Mouse (Mus musculus) limb, embryonic 14.5 days (tissue): ENCODE results near the gene 1500009C09Rik. TPM values are rescaled to one million over a fixed set of nuclear protein-coding genes. Genes with fewer than 3 reads are reported as not detected.

Source experiments
- ATAC-seq: fragments of 200-750 bp; cut with Nextera tagmentation; 2 replicates; pipeline ENCODE4 v1.8.0; 2017; ENCODE audit warnings: low read depth, moderate number of reproducible peaks, moderate TSS enrichment; ENCODE audit not compliant: low FRiP score
- DNase-seq: peaks from one replicate; pipeline ENCODE4 v3.0.0-alpha.2; 2015; ENCODE audit warnings: low spot score
- H3K27ac ChIP-seq: fragments of 300-500 bp; sonication (generic); replicated peaks from 2 replicates; pipeline ENCODE4 v1.5.1; 2014; ENCODE audit warnings: low read depth, mild to moderate bottlenecking, low read length, moderate library complexity, mixed read lengths
- H3K27me3 ChIP-seq: fragments of 300-500 bp; sonication (generic); 2 replicates; pipeline ENCODE4 v1.6.1; 2014; ENCODE audit warnings: low read length, mixed read lengths; ENCODE audit not compliant: control insufficient read depth, insufficient read depth
- H3K36me3 ChIP-seq: fragments of 300-500 bp; sonication (generic); 2 replicates; pipeline ENCODE4 v1.6.1; 2014; ENCODE audit warnings: mild to moderate bottlenecking, low read length, moderate library complexity, mixed read lengths; ENCODE audit not compliant: control insufficient read depth, insufficient read depth
- H3K4me1 ChIP-seq: fragments of 300-500 bp; sonication (generic); 2 replicates; pipeline ENCODE4 v1.6.1; 2014; ENCODE audit warnings: antibody characterized with exemption, low read length, mixed read lengths; ENCODE audit not compliant: control insufficient read depth, insufficient read depth
- H3K4me2 ChIP-seq: fragments of 300-500 bp; sonication (generic); replicated peaks from 2 replicates; pipeline ENCODE4 v1.6.1; 2014; ENCODE audit warnings: low read depth, mild to moderate bottlenecking, low read length, moderate library complexity; ENCODE audit not compliant: severe bottlenecking
- H3K4me3 ChIP-seq: fragments of 300-500 bp; sonication (generic); replicated peaks from 2 replicates; pipeline ENCODE4 v1.5.1; 2014; ENCODE audit warnings: low read length
- H3K9ac ChIP-seq: fragments of 300-500 bp; sonication (generic); 2 replicates; pipeline ENCODE4 v1.6.1; 2014; ENCODE audit warnings: mild to moderate bottlenecking, low read depth, low read length, moderate library complexity; ENCODE audit not compliant: severe bottlenecking
- H3K9me3 ChIP-seq: fragments of 300-500 bp; sonication (generic); 2 replicates; pipeline ENCODE4 v1.6.1; 2016; ENCODE audit warnings: low read length; ENCODE audit not compliant: control insufficient read depth
- POLR2A ChIP-seq: fragments of 200-500 bp; IDR thresholded peaks from 2 replicates; pipeline ENCODE4 v1.8.0; 2012; ENCODE audit warnings: inconsistent platforms, mild to moderate bottlenecking, moderate library complexity, borderline replicate concordance; ENCODE audit not compliant: insufficient read depth, insufficient read length; ENCODE audit errors: extremely low read depth
- whole genome bisulfite sequencing: fragments of 180-500 bp; shearing (Covaris S2); extraction: QIAGEN DNeasy Blood & Tissue Kit; methylation state at CpG from one replicate; pipeline ENCODE4 v1.1.7; 2014; 5-methylcytosine and 5-hydroxymethylcytosine counted together
- polyA plus RNA-seq, 2 experiments: library from polyadenylated mRNA; depleted of rRNA in 1 of 2; stranded (reverse) in 1 of 2; unstranded in 1 of 2; fragments of >200 nt; fragmentation: Nextera tagmentation in 1 of 2; extraction: Ambion mirVana in 1 of 2; gene quantifications; 2 replicates each; pipeline versions ENCODE4 v1.2.1 to v1.2.3; 2012 to 2014

The 1500009C09Rik gene
- polyA plus RNA-seq, 2 experiments, result 0.40 TPM; not detected in 1

GRCm38 (mm10) chr15:82211281-82211680, 40.9 kb upstream of the 1500009C09Rik start:
- H3K4me2 ChIP-seq, result peak overlapping the region; percentile 88
- peak overlapping the region; percentile 46 for H3K4me3 ChIP-seq
- H3K9ac ChIP-seq, result peak overlapping the region; percentile 50; the same call in 1 of the 2 replicates
- no peak for TF ChIP-seq POLR2A
- peaks cover under 1% of the 10 kb centered on the region; the same call in 1 of the 2 replicates for H3K36me3 ChIP-seq
- ATAC-seq (no peak), DNase-seq (no peak)
- peaks cover 21% of the 10 kb centered on the region; the same call in 1 of the 2 replicates for H3K4me1 ChIP-seq
- 4% methylated on average over 10 of the region's 11 CpGs for WGBS
- no peaks in the 10 kb centered on the region for H3K9me3 ChIP-seq
- no peak overlapping the region for H3K27ac ChIP-seq
- H3K27me3 ChIP-seq, result peaks cover 96% of the 10 kb centered on the region

DNA sequence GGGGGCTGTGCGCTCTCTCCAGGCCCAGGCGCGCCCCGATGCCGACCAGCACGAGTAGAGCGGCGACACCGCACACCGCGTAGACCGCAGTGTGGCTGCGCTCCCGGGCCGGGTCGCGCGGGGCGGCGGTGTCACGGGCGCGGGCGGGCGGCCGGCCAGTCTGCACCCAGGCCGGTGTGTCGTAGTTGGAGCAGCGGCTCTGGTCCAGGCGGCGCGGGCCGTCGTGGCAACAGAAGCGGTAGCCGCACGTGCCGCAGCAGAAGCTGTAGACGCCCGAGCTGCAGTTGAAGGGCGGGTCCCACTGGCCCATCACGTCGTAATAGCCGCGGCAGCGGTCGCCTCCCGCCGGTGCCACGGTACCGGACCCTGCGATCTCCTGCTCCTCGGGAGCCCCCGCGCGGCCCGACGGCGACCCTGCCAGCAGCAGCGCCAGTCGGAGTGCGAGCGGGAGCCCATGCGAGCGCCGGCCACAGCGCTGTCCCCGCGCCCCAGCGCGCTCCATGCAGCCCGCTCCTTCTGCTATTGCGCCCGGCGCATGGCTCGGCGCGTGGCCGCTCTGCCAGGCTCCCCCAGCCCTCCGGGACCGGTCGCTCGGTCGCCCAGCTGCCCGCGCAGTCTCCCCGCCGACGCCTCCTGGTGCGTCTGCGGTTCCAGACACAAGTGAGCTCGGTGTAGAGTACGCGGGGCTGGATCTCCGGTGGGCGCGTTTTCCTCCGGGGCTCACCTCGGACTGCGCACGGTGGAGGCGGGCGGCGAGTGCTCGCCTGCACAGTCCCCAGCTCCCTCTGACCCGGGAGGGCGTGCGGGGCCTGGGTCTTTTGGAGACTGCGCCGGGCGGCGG, 40.1 kb upstream of the 1500009C09Rik start:
- 0% methylated on average over 63 of the region's 112 CpGs for WGBS
- ATAC-seq (peak; percentile 38; the same call in 1 of the 2 replicates), DNase-seq (no peak)
- Histone ChIP-seq H3K9me3 (no peaks in the 10 kb centered on the region), H3K36me3 (no peaks in the 10 kb centered on the region), H3K27me3 (peaks cover 89% of the 10 kb centered on the region), H3K4me1 (peaks cover 18% of the 10 kb centered on the region; the same call in 1 of the 2 replicates), H3K27ac (no peak overlapping the region), H3K4me2 (peak overlapping the region; percentile 88), H3K4me3 (peak overlapping the region; percentile 46), H3K9ac (peak overlapping the region; percentile 50)
- TF ChIP-seq POLR2A, result no peak

DNA sequence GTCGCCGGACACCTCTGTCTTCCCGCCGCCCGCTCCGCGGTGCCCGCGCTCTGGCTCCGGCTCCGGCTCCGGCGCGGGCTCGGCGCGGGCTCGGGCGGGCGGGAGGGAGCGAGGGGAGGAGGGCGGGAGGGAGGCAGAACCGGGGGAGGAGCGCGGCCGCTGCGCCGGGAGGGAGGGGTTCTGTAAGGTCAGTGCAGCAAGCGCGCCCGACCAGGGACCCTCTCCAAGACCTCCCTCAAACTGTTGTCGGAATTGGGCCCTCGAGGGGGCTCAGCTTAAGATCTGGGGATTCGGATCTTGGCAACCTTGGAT, 39.5 kb upstream of the 1500009C09Rik start, which contains the start of gene Shisa8:
Gene Shisa8 (minus strand): TSS at position 64 of the 312 bp plus-strand sequence.
- Histone ChIP-seq H3K4me3 (peak within 1 kb of the TSS; percentile 46), H3K9ac (peak within 1 kb of the TSS; percentile 50), H3K27ac (no peak within 1 kb of the TSS), H3K36me3 (no peaks in the 10 kb centered on the region), H3K4me2 (peak within 1 kb of the TSS; percentile 88), H3K27me3 (peaks cover 83% of the 10 kb centered on the region), H3K4me1 (peaks cover 17% of the 10 kb centered on the region; the same call in 1 of the 2 replicates), H3K9me3 (no peaks in the 10 kb centered on the region)
- DNase-seq, result no peak
- WGBS, result 0% methylated on average over 3 of the region's 34 CpGs
- no peak for TF ChIP-seq POLR2A
- ATAC-seq, result peak; percentile 48; the same call in 1 of the 2 replicates

- Histone ChIP-seq H3K4me1 (peaks cover 17% of the 10 kb centered on the region; the same call in 1 of the 2 replicates), H3K9me3 (no peaks in the 10 kb centered on the region), H3K4me3 (no peak overlapping the region; the same call in 1 of the 2 replicates), H3K27me3 (peaks cover 78% of the 10 kb centered on the region), H3K36me3 (no peaks in the 10 kb centered on the region), H3K27ac (no peak overlapping the region), H3K4me2 (no peak overlapping the region), H3K9ac (no peak overlapping the region)
- DNase-seq, result no peak
- no peak for TF ChIP-seq POLR2A
- no peak for ATAC-seq
- 15% methylated on average over 4 of the region's 4 CpGs for WGBS
These were observed 39.0 kb upstream of the 1500009C09Rik start for GRCm38 (mm10) chr15:82213222-82213621.

DNA sequence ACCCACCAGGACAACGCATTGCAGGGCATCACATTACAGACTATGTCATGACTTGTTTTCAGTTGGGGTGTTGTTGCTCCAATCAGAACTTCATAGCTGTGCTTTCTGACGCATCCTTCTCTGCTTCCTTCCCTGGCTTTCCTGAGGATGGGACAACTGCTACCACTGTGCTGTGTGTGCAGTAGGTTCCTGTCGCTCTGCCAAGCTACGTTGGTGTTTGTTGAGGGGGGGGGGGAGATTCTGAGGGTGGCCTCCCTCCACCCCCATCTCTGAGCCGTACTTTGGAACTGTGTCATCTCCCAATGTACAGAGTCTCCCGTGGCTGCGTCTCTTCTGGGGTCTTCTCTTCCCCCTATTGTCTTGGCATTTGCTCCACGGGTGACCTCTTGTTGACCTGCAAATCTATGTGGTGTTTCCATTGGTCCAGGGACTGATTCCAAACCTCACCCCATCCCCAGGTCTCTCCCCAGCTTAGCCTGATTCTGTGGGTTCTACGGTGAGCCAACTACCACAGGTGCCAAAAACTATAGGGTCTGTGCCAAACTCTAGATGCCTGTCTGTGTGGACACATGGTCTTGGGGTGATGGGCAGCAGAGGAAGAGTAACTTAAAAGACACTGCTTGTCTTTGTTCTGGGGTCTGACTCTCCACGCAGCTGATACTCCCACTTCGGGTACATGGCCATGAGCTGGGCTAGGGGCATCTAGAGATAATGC, 36.7 kb upstream of the 1500009C09Rik start:
- Histone ChIP-seq H3K9ac (no peak overlapping the region), H3K36me3 (no peaks in the 10 kb centered on the region), H3K4me3 (no peak overlapping the region), H3K27ac (no peak overlapping the region), H3K4me1 (peaks cover 17% of the 10 kb centered on the region; the same call in 1 of the 2 replicates), H3K9me3 (no peaks in the 10 kb centered on the region), H3K4me2 (no peak overlapping the region), H3K27me3 (peaks cover 56% of the 10 kb centered on the region)
- TF ChIP-seq POLR2A, result no peak
- WGBS, result 42% methylated on average over 11 of the region's 11 CpGs
- ATAC-seq (no peak), DNase-seq (no peak)
